Mouse (Mus musculus): Measurements from ENCODE around the gene Gm39115.
"Not testable (repeated sequence)": the region's sequence is repeated elsewhere in the genome, so short reads cannot be mapped to it uniquely, and the experiment has no call there.

- TF ChIP-seq CTCF (IDR thresholded peaks at IDR 0.05; ENCODE audit: low read depth, low read length); TAL1 (conservative IDR thresholded peaks at IDR 0.05; ENCODE audit: low read depth, low read length): not testable (repeated sequence)
Measured at GRCm38 (mm10) chr7:142175905-142176304, 40.1 kb upstream of the Gm39115 start, which contains the start of gene Krtap5-2.

All from G1E (cell line).